Mouse (Mus musculus) testis, adult 2 months (tissue): ENCODE measurements around the gene Kmt2c.
"Not testable (repeated sequence)": the region's sequence is repeated elsewhere in the genome, so short reads cannot be mapped to it uniquely, and the experiment has no call there.

ENCODE experiments used
- CTCF ChIP-seq: fragments of 200-500 bp; IDR thresholded peaks from 2 replicates; pipeline ENCODE4 v1.5.1; 2012; ENCODE audit warnings: low read depth, mild to moderate bottlenecking, inconsistent platforms, low read length, moderate library complexity; ENCODE audit not compliant: control insufficient read depth, insufficient read depth, insufficient replicate concordance
- POLR2A ChIP-seq: fragments of 200-500 bp; IDR thresholded peaks from 2 replicates; pipeline ENCODE4 v1.6.1; 2012; ENCODE audit warnings: low read depth, mild to moderate bottlenecking, inconsistent platforms, low read length, moderate library complexity; ENCODE audit not compliant: control insufficient read depth

- not testable (repeated sequence) for TF ChIP-seq CTCF, POLR2A
Measured at GRCm38 (mm10) chr5:25455432-25455831, 43.2 kb downstream of the Kmt2c start.
